Mouse (Mus musculus): ENCODE data around the gene 4921536K21Rik.

4921536K21Rik gene

DNA sequence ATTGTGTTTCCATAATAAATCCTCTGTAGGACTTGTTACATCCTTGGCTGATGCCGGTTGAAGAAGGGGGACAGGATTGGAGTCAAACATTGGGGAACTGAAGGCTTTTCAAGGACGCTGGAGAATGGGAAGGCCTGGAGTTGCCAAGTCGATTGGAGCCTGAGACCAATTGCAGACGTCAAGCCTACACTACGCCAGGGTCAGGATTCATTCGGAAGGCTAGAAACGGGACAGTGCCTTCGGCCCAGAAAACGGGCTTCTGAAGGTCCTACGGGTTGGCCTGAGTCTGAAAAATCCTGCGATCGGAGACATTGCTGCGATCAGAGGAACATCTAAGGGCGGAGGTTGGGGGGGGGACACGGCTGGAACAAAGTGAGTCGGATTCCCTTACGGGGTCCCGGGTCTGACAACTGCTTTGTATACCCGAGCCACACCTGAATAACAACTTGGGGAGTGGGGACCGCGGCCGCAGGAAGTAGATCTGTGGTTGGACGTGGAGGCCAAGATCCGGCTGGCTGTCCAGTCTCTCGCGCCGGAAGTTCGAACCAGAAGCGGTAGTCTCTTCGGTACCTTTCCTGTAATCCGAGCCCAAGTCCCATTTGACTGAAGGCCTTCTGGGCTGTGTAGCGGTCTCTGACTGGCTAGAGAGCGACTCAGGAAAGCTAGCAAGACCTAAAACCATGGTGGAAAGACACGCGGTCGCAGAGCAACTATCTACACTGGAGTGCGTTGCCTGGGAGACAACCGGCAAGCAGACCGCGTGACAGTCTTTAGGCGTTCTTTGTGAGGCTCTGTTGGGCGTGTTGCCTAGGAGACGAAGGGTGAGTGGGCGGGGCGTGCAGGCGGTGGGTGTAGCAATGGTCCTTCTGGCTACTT, at the start of gene 4921536K21Rik, which contains the start of gene Dusp18:
Gene 4921536K21Rik (minus strand): TSS at position 693 of the 876 bp plus-strand sequence.
Gene Dusp18 (plus strand): TSS at position 835 of the 876 bp plus-strand sequence.
- DNase-seq (ENCODE audit: extremely low read depth, insufficient read length, low spot score) = peak; percentile 75

GRCm38 (mm10) chr11:3941371-3941770, 46.5 kb upstream of the 4921536K21Rik start:
- DNase-seq (ENCODE audit: extremely low read depth, insufficient read length, low spot score) = no peak

GRCm38 (mm10) chr11:3937321-3937874, 42.5 kb upstream of the 4921536K21Rik start:
- DNase-seq (ENCODE audit: extremely low read depth, insufficient read length, low spot score) = no peak

DNA sequence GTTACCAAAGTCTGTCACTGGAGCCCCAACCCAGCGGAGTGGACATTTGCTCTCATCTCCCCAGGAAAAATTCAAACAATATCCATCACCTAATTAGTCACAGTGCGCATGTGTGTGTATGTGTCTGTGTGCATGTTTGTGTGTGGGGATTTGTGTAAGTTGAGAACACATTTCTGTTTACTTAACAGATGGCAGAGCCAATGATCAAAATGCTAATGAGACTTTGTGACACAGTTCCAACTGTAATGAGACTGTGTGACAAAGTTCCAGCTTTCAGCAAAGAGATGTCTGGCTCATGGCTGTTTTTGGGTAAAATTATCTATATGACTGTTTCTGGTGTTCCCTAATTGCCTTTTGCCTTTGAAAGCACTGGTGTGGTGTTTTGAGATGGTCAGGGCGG, 41.4 kb upstream of the 4921536K21Rik start:
- DNase-seq (ENCODE audit: extremely low read depth, insufficient read length, low spot score) = no peak

DNA sequence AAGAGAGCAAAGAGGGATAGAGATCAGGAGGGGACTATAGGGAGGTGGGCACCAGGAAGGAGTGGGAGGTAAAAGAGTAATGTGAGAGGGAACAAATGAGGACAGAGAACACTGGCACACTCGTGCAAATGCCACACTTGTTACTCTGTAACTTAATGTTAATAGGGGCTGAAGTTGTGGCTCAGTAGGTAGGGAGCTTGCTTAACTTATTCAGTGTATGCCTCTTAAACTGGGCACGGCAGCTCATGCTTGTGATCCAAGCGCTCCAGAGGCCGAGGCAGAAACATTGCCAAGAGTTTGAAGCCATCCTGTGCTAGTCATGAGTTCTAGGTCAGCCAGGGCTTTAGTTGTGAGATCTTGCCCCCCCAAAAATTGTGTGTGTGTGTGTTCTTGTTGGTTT, 40.2 kb upstream of the 4921536K21Rik start:
- DNase-seq (ENCODE audit: extremely low read depth, insufficient read length, low spot score) = no peak

GRCm38 (mm10) chr11:3933756-3934285, 38.9 kb upstream of the 4921536K21Rik start:
- DNase-seq (ENCODE audit: extremely low read depth, insufficient read length, low spot score) = no peak

- DNase-seq (ENCODE audit: extremely low read depth, insufficient read length, low spot score) = no peak
Measured at GRCm38 (mm10) chr11:3931511-3932211, 36.8 kb upstream of the 4921536K21Rik start, which contains the start of gene Tcn2. Gene Tcn2 (minus strand): TSS chr11:3932159.

DNA sequence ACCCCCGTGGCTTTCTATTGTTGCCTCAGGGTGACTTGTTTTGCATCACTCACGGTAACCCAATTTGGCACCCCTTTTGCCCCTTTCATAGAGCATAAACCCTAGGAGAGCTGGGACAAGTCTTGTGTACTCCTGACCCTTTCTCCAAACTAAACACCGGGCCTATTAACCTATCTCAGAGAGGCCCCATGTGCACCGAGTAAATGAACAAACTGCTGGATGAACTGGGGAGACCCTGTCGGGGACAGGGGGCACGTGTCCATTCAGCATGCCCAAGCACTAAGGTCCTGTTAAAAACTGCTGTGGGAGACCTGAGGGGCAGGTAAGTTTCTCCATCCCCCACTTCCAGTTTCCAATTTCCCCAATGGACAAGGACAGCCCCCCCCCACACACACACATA, 36.0 kb upstream of the 4921536K21Rik start:
- DNase-seq (ENCODE audit: extremely low read depth, insufficient read length, low spot score) = no peak

- no peak for DNase-seq (ENCODE audit: extremely low read depth, insufficient read length, low spot score)
Measured at GRCm38 (mm10) chr11:3930019-3930418, 35.1 kb upstream of the 4921536K21Rik start.

DNA sequence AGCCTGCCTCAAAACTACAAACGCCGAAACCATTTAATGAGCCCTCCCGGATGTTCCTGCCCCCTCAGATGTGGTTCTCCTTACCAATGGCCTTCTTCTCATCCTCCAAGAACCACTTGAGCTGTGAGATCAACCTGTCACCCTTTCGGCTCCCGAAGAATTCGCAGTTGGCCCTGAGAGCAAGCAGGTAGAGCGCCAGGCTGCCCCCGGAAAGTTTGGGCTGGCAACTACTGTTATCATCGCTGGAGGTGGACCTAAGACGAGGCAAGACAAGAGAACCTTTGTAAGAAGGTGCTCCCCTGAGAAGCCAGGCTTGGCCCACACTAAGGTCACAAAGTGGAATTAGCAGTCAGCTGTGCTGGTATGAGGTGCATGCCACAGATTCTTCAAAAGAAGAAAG, 31.0 kb upstream of the 4921536K21Rik start:
- DNase-seq (ENCODE audit: extremely low read depth, insufficient read length, low spot score) = no peak

GRCm38 (mm10) chr11:3922731-3923130, 27.8 kb upstream of the 4921536K21Rik start:
- no peak for DNase-seq (ENCODE audit: extremely low read depth, insufficient read length, low spot score)

- no peak for DNase-seq (ENCODE audit: extremely low read depth, insufficient read length, low spot score)
Measured at GRCm38 (mm10) chr11:3922115-3922514, 27.2 kb upstream of the 4921536K21Rik start.

GRCm38 (mm10) chr11:3921281-3921850, 26.5 kb upstream of the 4921536K21Rik start:
- DNase-seq (ENCODE audit: extremely low read depth, insufficient read length, low spot score) = peak; percentile 41

GRCm38 (mm10) chr11:3920476-3920875, 25.6 kb upstream of the 4921536K21Rik start:
- no peak for DNase-seq (ENCODE audit: extremely low read depth, insufficient read length, low spot score)

- DNase-seq (ENCODE audit: extremely low read depth, insufficient read length, low spot score) = no peak
Measured at GRCm38 (mm10) chr11:3918738-3919137, 23.8 kb upstream of the 4921536K21Rik start.

DNA sequence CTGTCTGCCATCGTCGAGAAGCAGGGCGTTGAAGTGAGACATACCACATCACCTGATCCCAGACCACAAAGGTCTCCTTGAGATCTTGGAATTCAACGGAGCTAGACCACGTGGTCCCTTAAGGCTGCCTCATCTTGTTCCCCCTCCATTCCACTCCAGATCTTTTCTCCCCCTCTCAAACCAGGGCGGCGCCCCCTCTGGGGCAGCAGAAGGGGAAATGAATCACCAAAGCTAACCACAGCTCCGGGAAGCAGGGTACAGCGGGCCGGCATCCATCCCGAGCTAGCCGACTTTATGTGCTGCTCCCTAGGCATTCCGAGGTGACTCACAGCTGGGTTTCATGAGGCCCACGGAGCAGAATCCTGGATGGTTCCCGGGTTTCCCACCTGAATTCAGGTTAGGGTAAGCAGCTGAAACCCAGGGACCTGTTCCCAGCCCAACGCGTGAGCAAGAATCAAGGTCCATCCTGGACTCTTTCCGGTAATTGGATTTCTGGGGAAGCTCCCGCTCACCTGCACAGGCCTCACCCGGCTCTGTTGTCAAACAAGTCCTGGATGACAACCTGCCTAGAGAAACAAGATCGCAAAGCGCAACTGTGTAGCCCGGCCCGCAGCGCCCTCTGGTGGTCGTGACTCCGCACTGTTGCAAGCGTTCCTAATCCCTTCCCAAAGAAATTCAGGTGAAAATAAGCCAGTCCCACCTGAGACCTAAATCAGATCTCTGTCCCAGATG, 19.4 kb upstream of the 4921536K21Rik start, which contains the start of gene Slc35e4:
Gene Slc35e4 (minus strand): TSS at position 556 of the 732 bp plus-strand sequence.
- peak; percentile 94 for DNase-seq (ENCODE audit: extremely low read depth, insufficient read length, low spot score)

DNA sequence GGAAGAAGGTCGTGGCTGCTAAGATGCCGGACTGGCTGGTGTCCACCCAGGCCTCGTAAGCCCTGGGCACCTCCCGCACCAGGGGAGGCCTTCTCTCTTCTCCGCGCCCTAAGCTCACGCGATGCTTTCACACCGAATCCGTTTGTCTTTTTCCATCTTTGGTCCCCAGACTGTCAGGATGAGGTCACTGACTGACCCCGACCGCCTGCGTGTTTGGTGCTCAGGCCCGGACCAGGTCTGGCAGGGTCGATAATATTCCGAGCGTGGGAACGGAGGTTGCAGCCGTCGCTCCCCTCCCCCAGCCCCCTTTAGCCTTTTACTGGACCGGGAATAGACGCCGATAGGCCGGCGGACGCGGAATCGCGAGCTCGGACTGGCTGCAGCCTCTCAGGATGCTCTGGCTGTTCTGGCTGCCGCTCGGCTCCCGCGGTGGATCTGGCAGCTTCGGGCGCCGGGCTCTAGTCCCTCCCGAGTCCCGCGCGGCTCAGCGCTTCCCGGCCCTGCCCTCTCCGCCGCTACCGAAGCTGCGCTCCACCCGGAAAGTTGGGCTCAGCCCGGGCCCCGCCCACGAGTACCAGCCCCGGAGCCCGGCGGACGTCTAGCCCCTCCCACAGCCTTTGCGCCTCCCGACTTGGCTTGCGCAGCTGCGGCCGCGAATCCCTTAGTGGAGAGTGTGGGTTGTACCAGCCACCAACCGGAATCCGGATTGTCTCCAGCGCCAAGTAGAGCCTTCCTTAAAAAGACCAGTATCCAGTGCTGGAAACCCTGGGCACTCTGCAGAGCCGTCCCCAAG, 18.6 kb upstream of the 4921536K21Rik start:
- peak; percentile 96 for DNase-seq (ENCODE audit: extremely low read depth, insufficient read length, low spot score)

DNA sequence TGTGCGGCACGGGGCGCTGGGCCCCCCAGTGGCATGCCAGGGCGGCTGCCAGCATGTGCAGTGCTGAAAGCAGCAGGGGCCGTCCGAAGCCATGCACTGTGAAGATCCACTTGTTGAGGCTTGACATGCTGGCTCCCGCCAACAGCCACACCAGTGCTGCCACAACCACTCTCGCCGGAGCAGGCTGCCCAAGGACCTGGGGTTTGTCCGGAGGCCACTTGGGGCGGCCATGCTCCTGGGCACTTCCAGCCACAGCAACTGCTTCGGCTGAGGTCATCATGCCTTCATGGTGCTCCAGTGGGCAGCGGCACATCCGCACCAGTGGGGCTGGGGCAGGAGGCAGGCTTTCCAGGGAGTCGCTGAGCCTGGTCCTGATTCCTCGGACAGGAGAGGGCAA, 18.0 kb upstream of the 4921536K21Rik start:
- no peak for DNase-seq (ENCODE audit: extremely low read depth, insufficient read length, low spot score)

All from 3134 (cell line).